Mouse (Mus musculus): ENCODE measurements around the gene Nrxn2. TPM values are rescaled to one million over a fixed set of nuclear protein-coding genes. Genes with fewer than 3 reads are reported as not detected.

Nrxn2 gene
- polyA plus RNA-seq, 1 experiment: 2.2 TPM

DNA sequence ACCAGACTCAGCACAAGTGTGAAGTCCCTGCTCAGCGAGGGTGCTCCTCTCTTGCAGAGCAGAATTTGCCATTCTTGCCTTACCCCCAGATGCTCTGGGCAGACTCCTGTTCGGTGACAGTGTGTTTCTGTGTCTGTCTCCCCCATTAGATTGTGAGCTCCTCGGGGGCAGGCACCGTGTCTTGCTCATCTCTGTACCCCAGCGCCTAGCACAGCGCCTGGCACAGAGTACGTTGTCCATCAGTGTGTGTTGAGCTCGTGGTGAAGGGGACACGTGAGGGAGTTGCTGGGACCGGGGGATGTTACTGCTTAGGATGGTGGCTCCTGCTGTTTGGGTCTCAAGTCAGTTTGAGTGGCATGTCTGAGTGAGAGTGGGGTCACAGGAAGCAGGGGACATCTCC, 14.7 kb upstream of the Nrxn2 start:
- no peaks in the 10 kb centered on the region for H3K27me3 ChIP-seq (ENCODE audit: control insufficient read depth, insufficient read depth, low read length)
- WGBS: 94% methylated on average over 10 of the region's 10 CpGs
- no peak for DNase-seq (ENCODE audit: low read depth in 1 of 2, low spot score in 2 of 2)
- peaks cover 42% of the 10 kb centered on the region for H3K36me3 ChIP-seq (ENCODE audit: control insufficient read depth, insufficient read depth, low read length)
- H3K4me3 ChIP-seq (ENCODE audit: extremely low read depth, insufficient read depth, insufficient read length): no peak overlapping the region
- no peak overlapping the region for H3K27ac ChIP-seq (ENCODE audit: insufficient read depth, low read length)
- no peak for TF ChIP-seq POLR2A (IDR thresholded peaks at IDR 0.05; ENCODE audit: low read depth, low read length)
- H3K4me1 ChIP-seq (ENCODE audit: control insufficient read depth, insufficient read depth, insufficient read length): peaks cover 13% of the 10 kb centered on the region; the same call in 1 of the 2 replicates

DNA sequence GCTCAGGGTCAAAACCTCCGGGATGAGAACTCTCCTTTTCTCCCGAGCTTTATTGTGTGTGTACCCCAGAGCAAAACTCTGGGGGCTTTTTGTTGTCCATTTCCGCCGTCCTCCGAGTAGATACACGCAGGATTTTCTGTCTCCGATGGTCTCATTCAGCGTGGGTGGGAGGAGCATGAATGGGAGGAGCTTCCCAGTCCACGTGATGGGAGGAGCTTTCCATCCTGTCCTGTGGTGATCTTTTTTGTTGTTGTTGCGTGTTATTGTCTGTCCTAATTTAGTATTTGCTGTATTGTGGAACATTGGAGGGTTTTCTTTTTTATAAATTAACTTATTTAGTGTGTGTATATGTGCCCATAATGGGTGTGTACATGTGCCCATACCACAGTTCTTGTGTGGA, 13.1 kb upstream of the Nrxn2 start:
- Histone ChIP-seq H3K36me3 (ENCODE audit: control insufficient read depth, insufficient read depth, low read length) (peaks cover 47% of the 10 kb centered on the region), H3K27me3 (ENCODE audit: control insufficient read depth, insufficient read depth, low read length) (no peaks in the 10 kb centered on the region), H3K27ac (ENCODE audit: insufficient read depth, low read length) (no peak overlapping the region), H3K4me3 (ENCODE audit: extremely low read depth, insufficient read depth, insufficient read length) (no peak overlapping the region), H3K4me1 (ENCODE audit: control insufficient read depth, insufficient read depth, insufficient read length) (peaks cover 20% of the 10 kb centered on the region)
- TF ChIP-seq POLR2A (IDR thresholded peaks at IDR 0.05; ENCODE audit: low read depth, low read length) (no peak), CTCF (IDR thresholded peaks at IDR 0.05; ENCODE audit: extremely low read depth, insufficient read depth, insufficient read length, insufficient replicate concordance) (no peak)
- DNase-seq (ENCODE audit: low read depth in 1 of 2, low spot score in 2 of 2): no peak
- 87% methylated on average over 10 of the region's 10 CpGs for WGBS

DNA sequence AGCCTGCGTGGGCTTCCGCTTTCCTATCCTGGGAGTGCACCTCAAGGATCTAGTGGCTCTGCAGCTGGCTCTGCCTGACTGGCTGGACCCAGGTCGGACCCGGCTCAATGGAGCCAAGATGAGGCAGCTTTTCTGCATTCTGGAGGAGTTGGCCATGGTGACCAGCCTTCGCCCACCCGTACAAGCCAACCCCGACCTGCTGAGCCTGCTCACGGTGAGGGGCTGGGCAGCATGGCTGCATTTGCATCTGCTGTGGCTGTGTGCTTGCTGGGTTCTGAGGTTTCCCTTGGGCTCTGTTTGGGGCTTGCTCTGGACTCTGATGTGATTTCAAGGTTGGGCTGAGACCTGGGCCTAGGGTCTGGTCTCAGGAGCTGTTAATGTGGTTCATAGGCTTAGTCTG, 11.4 kb upstream of the Nrxn2 start:
- DNase-seq (ENCODE audit: low read depth in 1 of 2, low spot score in 2 of 2): no peak
- H3K27me3 ChIP-seq (ENCODE audit: control insufficient read depth, insufficient read depth, low read length): no peaks in the 10 kb centered on the region
- H3K4me3 ChIP-seq (ENCODE audit: extremely low read depth, insufficient read depth, insufficient read length): no peak overlapping the region
- H3K27ac ChIP-seq (ENCODE audit: insufficient read depth, low read length): no peak overlapping the region
- H3K4me1 ChIP-seq (ENCODE audit: control insufficient read depth, insufficient read depth, insufficient read length): peaks cover 17% of the 10 kb centered on the region
- 94% methylated on average over 8 of the region's 8 CpGs for WGBS
- H3K36me3 ChIP-seq (ENCODE audit: control insufficient read depth, insufficient read depth, low read length): peaks cover 52% of the 10 kb centered on the region
- TF ChIP-seq POLR2A (IDR thresholded peaks at IDR 0.05; ENCODE audit: low read depth, low read length) (no peak), CTCF (IDR thresholded peaks at IDR 0.05; ENCODE audit: extremely low read depth, insufficient read depth, insufficient read length, insufficient replicate concordance) (no peak)

DNA sequence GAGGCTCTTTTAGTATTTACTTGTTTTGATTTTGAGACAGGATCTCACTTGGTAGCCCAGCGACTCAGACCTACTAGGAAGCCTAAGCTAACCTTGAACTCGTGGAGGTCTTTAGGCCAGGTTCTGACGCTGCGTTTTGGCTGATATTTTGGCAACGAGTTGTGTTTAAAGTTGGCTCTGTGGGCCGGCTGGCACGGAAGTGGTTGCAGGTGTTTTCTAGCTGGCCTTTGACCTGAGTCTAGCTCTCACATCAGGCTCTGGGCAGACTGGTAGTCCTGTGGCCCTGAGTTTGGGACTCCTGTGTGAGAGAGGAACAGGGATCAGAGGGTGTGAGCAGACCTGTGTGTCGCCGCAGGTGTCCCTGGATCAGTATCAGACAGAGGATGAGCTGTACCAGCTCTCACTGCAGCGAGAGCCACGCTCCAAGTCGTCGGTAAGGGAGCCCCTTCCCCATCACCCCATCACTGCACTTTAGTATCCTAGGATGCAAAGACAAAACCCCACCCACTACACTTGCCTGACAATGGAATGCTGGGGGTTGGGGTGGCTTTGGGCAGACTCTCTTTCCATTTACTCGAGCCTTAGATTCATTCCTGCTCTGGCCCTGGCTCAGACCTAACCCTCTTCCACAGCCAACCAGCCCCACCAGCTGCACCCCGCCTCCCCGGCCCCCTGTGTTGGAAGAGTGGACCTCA, 10.6 kb upstream of the Nrxn2 start:
- Histone ChIP-seq H3K27me3 (ENCODE audit: control insufficient read depth, insufficient read depth, low read length) (no peaks in the 10 kb centered on the region), H3K36me3 (ENCODE audit: control insufficient read depth, insufficient read depth, low read length) (peaks cover 52% of the 10 kb centered on the region), H3K27ac (ENCODE audit: insufficient read depth, low read length) (no peak overlapping the region), H3K4me3 (ENCODE audit: extremely low read depth, insufficient read depth, insufficient read length) (no peak overlapping the region), H3K4me1 (ENCODE audit: control insufficient read depth, insufficient read depth, insufficient read length) (peaks cover 14% of the 10 kb centered on the region)
- 90% methylated on average over 16 of the region's 16 CpGs for WGBS
- DNase-seq (ENCODE audit: low read depth in 1 of 2, low spot score in 2 of 2): no peak
- TF ChIP-seq POLR2A (IDR thresholded peaks at IDR 0.05; ENCODE audit: low read depth, low read length): no peak

DNA sequence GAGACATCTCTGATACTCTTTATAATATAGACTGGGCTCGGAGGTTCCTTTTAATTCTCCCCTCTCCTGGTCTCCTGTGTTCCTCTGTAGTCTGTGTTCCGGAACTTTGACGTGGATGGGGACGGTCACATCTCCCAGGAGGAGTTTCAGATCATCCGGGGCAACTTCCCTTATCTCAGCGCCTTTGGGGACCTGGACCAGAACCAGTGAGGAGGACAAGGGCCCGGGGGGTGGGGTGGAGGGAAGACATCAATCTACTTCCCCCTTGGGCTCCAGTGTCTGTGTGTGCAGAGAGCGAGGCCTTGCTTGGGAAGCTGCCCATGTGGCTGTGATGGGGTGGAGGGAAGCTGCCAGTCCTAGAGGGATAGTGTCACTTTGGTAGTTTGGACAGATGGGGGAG, 9.8 kb upstream of the Nrxn2 start:
- Histone ChIP-seq H3K27me3 (ENCODE audit: control insufficient read depth, insufficient read depth, low read length) (no peaks in the 10 kb centered on the region), H3K4me1 (ENCODE audit: control insufficient read depth, insufficient read depth, insufficient read length) (peaks cover 14% of the 10 kb centered on the region), H3K27ac (ENCODE audit: insufficient read depth, low read length) (peak overlapping the region; percentile 12; the same call in 1 of the 2 replicates), H3K36me3 (ENCODE audit: control insufficient read depth, insufficient read depth, low read length) (peaks cover 53% of the 10 kb centered on the region), H3K4me3 (ENCODE audit: extremely low read depth, insufficient read depth, insufficient read length) (no peak overlapping the region)
- peak in 1 of 2 experiments; percentile 10 for DNase-seq (ENCODE audit: low read depth in 1 of 2, low spot score in 2 of 2)
- no peak for TF ChIP-seq CTCF (IDR thresholded peaks at IDR 0.05; ENCODE audit: extremely low read depth, insufficient read depth, insufficient read length, insufficient replicate concordance)
- TF ChIP-seq POLR2A (IDR thresholded peaks at IDR 0.05; ENCODE audit: low read depth, low read length): no peak
- 70% methylated on average over 8 of the region's 8 CpGs for WGBS

DNA sequence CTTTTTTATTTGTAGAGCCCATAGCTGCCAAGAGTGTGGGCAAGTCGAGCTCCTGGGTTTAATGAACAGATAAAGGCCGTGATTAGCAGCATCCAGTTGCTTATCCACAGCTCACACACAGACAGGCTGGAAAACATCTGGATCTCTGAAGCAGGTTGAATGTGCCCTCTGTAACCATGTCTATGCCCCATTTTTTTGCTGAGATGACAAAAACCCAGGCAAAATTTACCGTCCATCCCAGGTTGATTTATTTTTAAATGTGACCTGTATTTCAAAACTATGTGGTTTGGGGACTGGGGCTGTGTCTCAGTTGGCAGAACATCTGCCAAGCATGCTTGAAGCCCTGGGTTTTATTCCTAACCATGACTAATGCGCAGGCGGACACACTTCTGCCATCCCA, 9.4 kb upstream of the Nrxn2 start:
- Histone ChIP-seq H3K36me3 (ENCODE audit: control insufficient read depth, insufficient read depth, low read length) (peaks cover 54% of the 10 kb centered on the region), H3K27me3 (ENCODE audit: control insufficient read depth, insufficient read depth, low read length) (no peaks in the 10 kb centered on the region), H3K27ac (ENCODE audit: insufficient read depth, low read length) (peak overlapping the region; percentile 12; the same call in 1 of the 2 replicates), H3K4me3 (ENCODE audit: extremely low read depth, insufficient read depth, insufficient read length) (no peak overlapping the region), H3K4me1 (ENCODE audit: control insufficient read depth, insufficient read depth, insufficient read length) (peaks cover 14% of the 10 kb centered on the region)
- TF ChIP-seq POLR2A (IDR thresholded peaks at IDR 0.05; ENCODE audit: low read depth, low read length) (no peak), CTCF (IDR thresholded peaks at IDR 0.05; ENCODE audit: extremely low read depth, insufficient read depth, insufficient read length, insufficient replicate concordance) (no peak)
- DNase-seq (ENCODE audit: low read depth in 1 of 2, low spot score in 2 of 2): no peak
- WGBS: 75% methylated on average over 5 of the region's 5 CpGs

DNA sequence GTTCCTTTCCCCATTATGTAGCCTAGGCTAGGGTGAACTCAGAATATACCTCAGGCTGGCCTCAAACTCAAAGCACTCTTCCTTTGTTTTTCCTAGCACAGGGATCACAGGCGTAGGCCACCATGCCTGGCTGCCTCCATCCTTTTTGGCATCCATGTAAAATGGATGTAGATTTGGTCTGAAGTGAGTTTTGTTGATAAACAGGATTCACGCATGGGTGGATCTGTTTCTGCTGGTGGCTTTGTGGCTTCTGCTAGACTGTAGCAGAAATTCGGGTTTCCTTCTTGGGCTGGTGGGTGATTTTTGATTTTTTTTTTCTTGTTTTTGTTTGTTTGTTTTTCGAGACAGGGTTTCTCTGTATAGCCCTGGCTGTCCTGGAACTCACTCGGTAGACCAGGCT, 8.6 kb upstream of the Nrxn2 start:
- H3K27me3 ChIP-seq (ENCODE audit: control insufficient read depth, insufficient read depth, low read length): no peaks in the 10 kb centered on the region
- TF ChIP-seq POLR2A (IDR thresholded peaks at IDR 0.05; ENCODE audit: low read depth, low read length) (no peak), CTCF (IDR thresholded peaks at IDR 0.05; ENCODE audit: extremely low read depth, insufficient read depth, insufficient read length, insufficient replicate concordance) (no peak)
- H3K4me3 ChIP-seq (ENCODE audit: extremely low read depth, insufficient read depth, insufficient read length): no peak overlapping the region
- peak in 1 of 2 experiments; percentile 36 for DNase-seq (ENCODE audit: low read depth in 1 of 2, low spot score in 2 of 2)
- peak overlapping the region; percentile 41 for H3K27ac ChIP-seq (ENCODE audit: insufficient read depth, low read length)
- H3K36me3 ChIP-seq (ENCODE audit: control insufficient read depth, insufficient read depth, low read length): peaks cover 49% of the 10 kb centered on the region
- peaks cover 14% of the 10 kb centered on the region for H3K4me1 ChIP-seq (ENCODE audit: control insufficient read depth, insufficient read depth, insufficient read length)
- 49% methylated on average over 5 of the region's 5 CpGs for WGBS
